Mouse (Mus musculus): ENCODE measurements at regions not wholly inside any gene's neighbourhood (a gene's known extent, or its start where the extent isn't known, plus 50 kb on each side); places are given as distances from the start of the nearest gene placed in this dataset.

DNA sequence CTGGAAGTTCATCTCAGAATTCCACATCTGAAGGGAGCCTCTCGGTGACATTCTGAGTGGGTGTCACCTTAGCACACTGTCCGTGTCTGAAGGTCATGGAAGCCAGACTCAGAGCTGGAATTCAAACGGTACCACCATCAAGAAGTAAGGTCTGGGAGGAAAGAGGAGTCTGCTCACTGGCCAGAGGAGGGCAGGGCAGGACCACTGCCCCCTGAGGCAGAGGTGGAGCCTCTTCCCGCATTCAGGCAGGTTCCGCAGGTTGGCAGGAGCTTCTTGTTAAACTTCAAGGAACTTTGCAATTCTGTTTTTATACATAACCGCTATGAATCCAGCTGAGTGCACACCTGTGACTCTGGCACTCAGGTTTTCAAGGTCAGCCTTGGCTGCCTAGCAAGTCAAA is 231.4 kb downstream of the Sipa1l2 start:
- Histone ChIP-seq H3K4me3 (no peak overlapping the region), H3K27ac (no peak overlapping the region)
- peak; percentile 33 for DNase-seq
- TF ChIP-seq CTCF (IDR thresholded peaks at IDR 0.05): peak; percentile 70
- intact Hi-C loops (cut with DNase I): loop anchor here (10.0 kb wide), 2 partner anchors 47 to 537 kb away; no protein-coding TSS in a partner anchor

- no peak overlapping the region for H3K27ac ChIP-seq
- no peak overlapping the region for H3K4me3 ChIP-seq
- DNase-seq: no peak
- no peak for TF ChIP-seq CTCF (IDR thresholded peaks at IDR 0.05)
- intact Hi-C loops (cut with DNase I): loop anchor here (10.0 kb wide), 2 partner anchors 47 to 537 kb away; no protein-coding TSS in a partner anchor
Measured at GRCm38 (mm10) chr8:125337444-125338077, 232.0 kb downstream of the Sipa1l2 start.

GRCm38 (mm10) chr8:125336799-125337198 is 232.8 kb downstream of the Sipa1l2 start:
- no peak overlapping the region for H3K27ac ChIP-seq
- intact Hi-C loops (cut with DNase I): loop anchor here (10.0 kb wide), 2 partner anchors 48 to 538 kb away; no protein-coding TSS in a partner anchor
- TF ChIP-seq CTCF (IDR thresholded peaks at IDR 0.05): no peak

DNA sequence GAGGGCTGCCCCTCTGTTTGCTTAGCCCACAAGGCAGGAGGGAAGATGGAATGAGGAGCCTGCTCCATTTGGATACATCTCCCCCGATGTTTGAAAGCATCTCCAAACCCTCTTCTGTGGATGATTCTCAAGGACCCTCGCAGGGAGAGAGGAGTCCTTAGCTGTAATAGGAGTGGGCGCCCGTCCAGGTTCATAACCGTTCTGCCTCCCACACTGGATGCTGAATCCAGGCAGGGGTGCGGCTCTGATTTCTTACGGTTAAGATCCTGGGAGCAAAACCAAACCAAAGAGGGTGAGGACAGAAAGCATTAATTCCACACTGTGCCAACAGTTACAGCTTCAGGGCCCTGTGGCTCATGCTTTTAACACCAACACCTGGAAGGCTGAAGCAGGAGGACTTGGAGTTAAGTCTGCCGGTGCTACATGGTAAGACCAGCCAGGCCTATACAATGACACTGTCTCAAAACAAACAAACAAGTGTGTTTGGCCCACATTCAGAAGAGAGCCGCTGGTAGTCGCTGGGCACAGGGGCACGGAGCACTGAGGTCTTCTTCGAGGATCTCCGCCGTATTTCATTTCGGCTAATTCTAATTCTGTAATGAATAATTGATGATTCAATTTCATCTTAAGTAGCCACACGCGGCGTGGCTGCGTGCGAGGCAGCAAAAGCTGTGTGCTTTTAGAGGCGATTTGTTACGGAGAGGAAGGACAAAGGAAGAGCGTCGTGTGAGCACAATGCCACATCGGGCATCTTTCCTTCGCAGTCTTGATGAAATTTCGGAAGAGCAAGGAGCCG is 233.8 kb downstream of the Sipa1l2 start:
- intact Hi-C loops (cut with DNase I): loop anchor here (10.0 kb wide), 2 partner anchors 49 to 539 kb away; no protein-coding TSS in a partner anchor
- DNase-seq: no peak
- no peak overlapping the region for H3K4me3 ChIP-seq
- TF ChIP-seq CTCF (IDR thresholded peaks at IDR 0.05): no peak
- no peak overlapping the region for H3K27ac ChIP-seq

More at GRCm38 (mm10) chr8:125336799-125337198, 232.8 kb downstream of the Sipa1l2 start:
- no peak overlapping the region for H3K4me3 ChIP-seq
- no peak for DNase-seq

DNA sequence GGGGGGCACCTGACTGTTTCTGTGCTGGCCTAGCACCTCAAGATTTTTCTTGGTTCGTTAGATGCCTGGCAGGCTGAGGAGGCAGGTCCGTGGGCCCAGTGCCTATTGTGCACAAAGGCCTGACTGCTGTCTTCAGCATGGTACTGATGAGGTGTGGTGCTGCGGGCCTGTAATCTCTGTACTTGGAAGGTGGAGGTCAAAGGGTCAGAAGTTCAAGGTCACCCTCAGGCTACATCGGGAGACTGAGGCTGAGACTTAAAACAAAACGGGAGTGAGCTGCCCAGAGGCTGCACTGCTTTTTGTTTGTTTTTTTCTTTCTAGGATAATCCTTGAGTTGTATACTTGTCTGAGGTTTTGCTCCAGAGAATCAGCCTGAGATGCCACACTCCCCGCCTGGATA is 234.4 kb downstream of the Sipa1l2 start:
- DNase-seq: no peak
- H3K4me3 ChIP-seq: no peak overlapping the region
- intact Hi-C loops (cut with DNase I): loop anchor here (10.0 kb wide), 2 partner anchors 50 to 540 kb away; no protein-coding TSS in a partner anchor
- H3K27ac ChIP-seq: no peak overlapping the region
- no peak for TF ChIP-seq CTCF (IDR thresholded peaks at IDR 0.05)

- Histone ChIP-seq H3K4me3 (no peak overlapping the region), H3K27ac (no peak overlapping the region)
- no peak for DNase-seq
- no peak for TF ChIP-seq CTCF (IDR thresholded peaks at IDR 0.05)
- intact Hi-C loops (cut with DNase I): loop anchor here (10.0 kb wide), 2 partner anchors 54 to 544 kb away; no protein-coding TSS in a partner anchor
Measured at GRCm38 (mm10) chr8:125330638-125331037, 239.0 kb downstream of the Sipa1l2 start.

DNA sequence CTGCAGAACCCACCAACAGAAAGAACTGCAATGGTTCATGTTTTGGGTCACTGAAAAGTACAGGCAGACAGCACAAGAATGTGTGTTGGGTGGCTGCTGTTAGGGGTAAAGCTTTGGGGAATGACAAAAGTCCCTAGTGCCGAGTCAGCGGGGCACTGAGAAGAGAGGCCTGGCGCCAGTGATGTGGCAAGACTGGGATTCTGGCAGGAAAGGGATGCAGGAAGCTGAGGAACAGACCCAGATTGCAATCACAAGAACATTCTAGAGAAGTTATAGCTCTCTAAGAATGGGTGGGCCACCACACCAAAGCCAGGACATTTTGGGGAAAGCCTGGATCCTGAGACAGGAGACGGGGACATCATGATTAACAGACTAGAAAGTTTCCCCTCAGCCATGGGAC is 241.0 kb downstream of the Sipa1l2 start:
- intact Hi-C loops (cut with DNase I): no loop called here

DNA sequence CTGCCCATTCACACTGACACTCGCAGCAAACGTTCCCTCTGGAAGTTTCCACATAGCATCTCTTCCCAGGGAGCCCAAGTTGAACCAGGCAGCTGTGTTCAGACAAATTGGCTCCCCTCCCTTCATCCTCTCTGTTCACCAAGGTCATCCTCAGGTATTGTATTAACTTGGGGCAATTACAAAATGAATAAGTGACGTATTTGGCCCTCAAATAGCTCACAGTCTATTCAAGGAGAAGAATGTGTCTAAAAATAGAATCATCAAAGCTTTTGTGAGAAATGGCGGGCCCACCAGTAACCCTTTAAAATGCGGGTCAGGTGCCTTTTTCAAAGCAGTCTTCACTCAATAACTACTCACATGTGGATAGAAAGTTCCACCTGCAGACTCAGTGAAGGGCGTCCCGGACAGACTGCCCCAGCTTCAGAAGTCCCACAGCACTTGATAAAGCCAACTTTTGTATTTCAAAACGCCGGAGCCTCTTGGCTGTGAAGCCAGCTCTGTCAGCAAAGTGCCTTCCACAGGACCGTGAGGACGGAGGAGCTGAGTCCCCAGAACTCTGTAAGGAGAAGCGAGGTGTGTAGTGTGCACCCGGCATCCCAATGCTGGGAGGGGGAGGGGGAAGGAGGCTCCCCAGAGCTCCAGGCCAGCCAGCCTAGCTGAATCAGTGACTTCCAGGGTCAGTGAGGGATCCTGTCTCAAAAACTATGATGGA is 241.9 kb downstream of the Sipa1l2 start:
- peak; percentile 39 for DNase-seq
- no peak for TF ChIP-seq CTCF (IDR thresholded peaks at IDR 0.05)
- peak overlapping the region; percentile 16; the same call in 1 of the 2 replicates for H3K27ac ChIP-seq
- intact Hi-C loops (cut with DNase I): no loop called here
- no peak overlapping the region for H3K4me3 ChIP-seq

More for the DNA sequence above, 241.0 kb downstream of the Sipa1l2 start:
- Histone ChIP-seq H3K27ac (no peak overlapping the region; the same call in 1 of the 2 replicates), H3K4me3 (no peak overlapping the region)
- DNase-seq: peak; percentile 26
- TF ChIP-seq CTCF (IDR thresholded peaks at IDR 0.05): no peak

- Histone ChIP-seq H3K27ac (no peak overlapping the region), H3K4me3 (no peak overlapping the region)
- intact Hi-C loops (cut with DNase I): no loop called here
- DNase-seq: no peak
- no peak for TF ChIP-seq CTCF (IDR thresholded peaks at IDR 0.05)
Measured at GRCm38 (mm10) chr8:125327006-125327405, 242.6 kb downstream of the Sipa1l2 start.

- intact Hi-C loops (cut with DNase I): no loop called here
- Histone ChIP-seq H3K27ac (no peak overlapping the region), H3K4me3 (no peak overlapping the region)
- no peak for DNase-seq
- TF ChIP-seq CTCF (IDR thresholded peaks at IDR 0.05): no peak
Measured at GRCm38 (mm10) chr8:125325736-125326135, 243.9 kb downstream of the Sipa1l2 start.

GRCm38 (mm10) chr8:125322561-125322960 is 247.0 kb downstream of the Sipa1l2 start:
- no peak for DNase-seq
- intact Hi-C loops (cut with DNase I): no loop called here
- no peak for TF ChIP-seq CTCF (IDR thresholded peaks at IDR 0.05)
- Histone ChIP-seq H3K4me3 (no peak overlapping the region), H3K27ac (no peak overlapping the region)

DNA sequence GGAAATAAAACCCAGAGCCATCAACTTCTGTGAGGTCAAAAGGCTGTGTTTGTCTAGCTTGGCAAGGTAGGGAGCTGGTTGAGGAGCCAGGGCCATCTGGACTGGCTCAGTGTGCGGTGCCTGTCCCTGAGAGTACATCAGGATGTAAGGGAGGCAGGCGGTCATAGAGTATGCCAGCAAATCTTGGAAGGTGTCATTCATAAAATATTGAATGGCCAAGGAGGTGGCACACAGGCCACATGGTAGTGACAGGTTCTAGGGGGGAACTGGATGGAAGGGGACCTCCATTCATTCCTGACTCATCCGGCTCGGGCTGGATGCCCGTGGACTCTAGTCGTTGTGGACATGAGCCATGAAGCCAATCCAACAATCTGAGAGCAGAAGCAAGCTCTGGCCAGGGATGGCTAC is 252.0 kb downstream of the Sipa1l2 start:
- intact Hi-C loops (cut with DNase I): no loop called here
- no peak for TF ChIP-seq CTCF (IDR thresholded peaks at IDR 0.05)

More for the DNA sequence above, 252.0 kb downstream of the Sipa1l2 start:
- Histone ChIP-seq H3K27ac (no peak overlapping the region), H3K4me3 (no peak overlapping the region)
- DNase-seq: peak; percentile 77

All from gastrocnemius, adult 2 months (tissue).